Mouse (Mus musculus) stomach, postnatal 0 days (tissue): ENCODE data around the gene Tpcn1. TPM values are rescaled to one million over a fixed set of nuclear protein-coding genes. Genes with fewer than 3 reads are reported as not detected.
A peak's percentile ranks its signal among the peaks of the same experiment; 100 is the strongest.

Source experiments
- ATAC-seq: fragments of 200-750 bp; cut with Nextera tagmentation; 2 replicates; pipeline ENCODE4 v1.8.0; 2017; ENCODE audit not compliant: low FRiP score, low TSS enrichment
- DNase-seq: peaks from one replicate; pipeline ENCODE4 v3.0.0-alpha.2; 2016; ENCODE audit warnings: low spot score
- H3K27ac ChIP-seq: fragments of 300-500 bp; sonication (generic); replicated peaks from 2 replicates; pipeline ENCODE4 v1.5.1; 2014; ENCODE audit warnings: mild to moderate bottlenecking, control low read depth
- H3K27me3 ChIP-seq: fragments of 300-500 bp; sonication (generic); 2 replicates; pipeline ENCODE4 v1.6.1; 2014; ENCODE audit warnings: low read length; ENCODE audit not compliant: control insufficient read depth, insufficient read depth
- H3K36me3 ChIP-seq: fragments of 300-500 bp; sonication (generic); 2 replicates; pipeline ENCODE4 v1.6.1; 2014; ENCODE audit warnings: low read length, mixed read lengths; ENCODE audit not compliant: control insufficient read depth, insufficient read depth
- H3K4me1 ChIP-seq: fragments of 300-500 bp; sonication (generic); replicated peaks from 2 replicates; pipeline ENCODE4 v1.6.1; 2014; ENCODE audit warnings: antibody characterized with exemption; ENCODE audit not compliant: control insufficient read depth, insufficient read depth
- H3K4me2 ChIP-seq: fragments of 300-500 bp; sonication (generic); replicated peaks from 2 replicates; pipeline ENCODE4 v1.6.1; 2014; ENCODE audit warnings: low read depth, mild to moderate bottlenecking, control low read depth, moderate library complexity
- H3K4me3 ChIP-seq: fragments of 300-500 bp; sonication (generic); 2 replicates; pipeline ENCODE4 v1.5.1; 2014; ENCODE audit warnings: low read depth, low read length, control low read depth
- H3K9ac ChIP-seq: fragments of 300-500 bp; sonication (generic); 2 replicates; pipeline ENCODE4 v1.6.1; 2014; ENCODE audit warnings: mild to moderate bottlenecking, low read length, control low read depth, mixed read lengths
- H3K9me3 ChIP-seq: fragments of 300-500 bp; sonication (generic); 2 replicates; pipeline ENCODE4 v1.6.1; 2016; ENCODE audit warnings: low read length; ENCODE audit not compliant: control insufficient read depth
- CTCF ChIP-seq: IDR thresholded peaks from 2 replicates; pipeline ENCODE4 v1.5.1; 2016; ENCODE audit warnings: antibody characterized with exemption, low read depth, mild to moderate bottlenecking, moderate library complexity
- EP300 ChIP-seq: optimal IDR thresholded peaks from 2 replicates; pipeline ENCODE3; 2016; ENCODE audit warnings: antibody characterized with exemption
- WGBS: fragments of 180-500 bp; shearing (Covaris S2); extraction: QIAGEN DNeasy Blood & Tissue Kit; methylation state at CpG from one replicate; pipeline ENCODE4 v1.1.7; 2014; 5-methylcytosine and 5-hydroxymethylcytosine counted together
- polyA plus RNA-seq: library from polyadenylated mRNA; unstranded; fragments of >200 nt; fragmentation: Nextera tagmentation; extraction: Ambion mirVana; gene quantifications from 2 replicates; pipeline ENCODE4 v1.2.1, GENCODE M21; 2015

Tpcn1 gene
- polyA plus RNA-seq, 1 experiment from 2014 or later, result 12.7 TPM

DNA sequence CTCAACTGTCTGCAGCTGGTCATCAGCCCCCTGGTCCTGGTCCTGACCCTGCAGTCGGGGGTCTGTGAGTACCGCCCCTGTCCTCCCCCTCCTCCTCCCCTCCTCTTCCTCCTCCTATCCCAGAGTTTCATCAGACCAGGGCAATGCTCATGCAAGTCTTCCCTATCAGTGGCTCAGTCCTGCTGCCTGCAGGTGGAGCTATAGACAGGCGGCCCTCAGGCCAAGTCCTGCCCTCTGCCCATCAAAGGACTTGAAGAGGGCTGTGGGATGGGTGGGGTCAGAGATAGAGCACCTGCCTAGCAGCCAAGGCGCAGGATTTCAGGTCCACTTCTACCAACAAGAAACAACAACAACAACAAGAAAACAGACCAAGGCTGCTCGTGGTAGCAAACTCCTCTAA, 62.7 kb downstream of the Tpcn1 start:
- Histone ChIP-seq H3K36me3 (peaks cover 2% of the 10 kb centered on the region; the same call in 1 of the 2 replicates), H3K27me3 (no peaks in the 10 kb centered on the region), H3K9ac (no peak overlapping the region), H3K4me2 (no peak overlapping the region), H3K27ac (no peak overlapping the region), H3K4me3 (no peak overlapping the region), H3K4me1 (no peaks in the 10 kb centered on the region), H3K9me3 (no peaks in the 10 kb centered on the region)
- TF ChIP-seq CTCF (peak; percentile 76), EP300 (no peak)
- DNase-seq, result peak; percentile 41
- ATAC-seq, result no peak; the same call in 1 of the 2 replicates
- WGBS, result 52% methylated on average over 5 of the region's 5 CpGs

- no peak overlapping the region for H3K4me2 ChIP-seq
- TF ChIP-seq CTCF (no peak), EP300 (no peak)
- H3K9ac ChIP-seq, result no peak overlapping the region
- DNase-seq, result no peak
- no peak overlapping the region for H3K27ac ChIP-seq
- H3K27me3 ChIP-seq, result no peaks in the 10 kb centered on the region
- no peak overlapping the region for H3K4me3 ChIP-seq
- WGBS, result 93% methylated on average over 2 of the region's 2 CpGs
- no peaks in the 10 kb centered on the region for H3K4me1 ChIP-seq
- H3K9me3 ChIP-seq, result no peaks in the 10 kb centered on the region
- H3K36me3 ChIP-seq, result peaks cover 2% of the 10 kb centered on the region; the same call in 1 of the 2 replicates
- ATAC-seq, result peak; percentile 64; the same call in 1 of the 2 replicates
Observed at GRCm38 (mm10) chr5:120524736-120525135, 63.7 kb downstream of the Tpcn1 start.

- no peaks in the 10 kb centered on the region for H3K27me3 ChIP-seq
- no peaks in the 10 kb centered on the region for H3K9me3 ChIP-seq
- no peak overlapping the region for H3K4me3 ChIP-seq
- 75% methylated on average over 3 of the region's 3 CpGs for WGBS
- H3K4me1 ChIP-seq, result no peaks in the 10 kb centered on the region
- no peak overlapping the region for H3K4me2 ChIP-seq
- H3K27ac ChIP-seq, result no peak overlapping the region
- peak; percentile 71 for TF ChIP-seq CTCF
- TF ChIP-seq EP300, result no peak
- DNase-seq, result peak; percentile 42
- peaks cover 2% of the 10 kb centered on the region; the same call in 1 of the 2 replicates for H3K36me3 ChIP-seq
- no peak for ATAC-seq
- H3K9ac ChIP-seq, result no peak overlapping the region
Observed at GRCm38 (mm10) chr5:120522649-120523048, 65.8 kb downstream of the Tpcn1 start.

GRCm38 (mm10) chr5:120517552-120517951, 70.9 kb downstream of the Tpcn1 start:
- ATAC-seq (peak; percentile 48; the same call in 1 of the 2 replicates), DNase-seq (no peak)
- H3K9ac ChIP-seq, result no peak overlapping the region
- no peaks in the 10 kb centered on the region; the same call in 1 of the 2 replicates for H3K36me3 ChIP-seq
- peaks cover 2% of the 10 kb centered on the region; the same call in 1 of the 2 replicates for H3K4me1 ChIP-seq
- no peaks in the 10 kb centered on the region for H3K27me3 ChIP-seq
- no peak overlapping the region for H3K4me3 ChIP-seq
- H3K9me3 ChIP-seq, result no peaks in the 10 kb centered on the region
- TF ChIP-seq CTCF (no peak), EP300 (no peak)
- peak overlapping the region; percentile 67; the same call in 1 of the 2 replicates for H3K27ac ChIP-seq
- no peak overlapping the region for H3K4me2 ChIP-seq
- 42% methylated on average over 9 of the region's 9 CpGs for WGBS

GRCm38 (mm10) chr5:120516221-120516984, 72.1 kb downstream of the Tpcn1 start:
- Histone ChIP-seq H3K27ac (peak overlapping the region; percentile 67), H3K4me3 (no peak overlapping the region), H3K4me1 (peaks cover 2% of the 10 kb centered on the region; the same call in 1 of the 2 replicates), H3K27me3 (no peaks in the 10 kb centered on the region), H3K9me3 (no peaks in the 10 kb centered on the region), H3K4me2 (no peak overlapping the region), H3K36me3 (no peaks in the 10 kb centered on the region), H3K9ac (no peak overlapping the region)
- ATAC-seq (peak; percentile 11; the same call in 1 of the 2 replicates), DNase-seq (no peak)
- WGBS, result 45% methylated on average over 15 of the region's 15 CpGs
- TF ChIP-seq EP300 (no peak), CTCF (no peak)

DNA sequence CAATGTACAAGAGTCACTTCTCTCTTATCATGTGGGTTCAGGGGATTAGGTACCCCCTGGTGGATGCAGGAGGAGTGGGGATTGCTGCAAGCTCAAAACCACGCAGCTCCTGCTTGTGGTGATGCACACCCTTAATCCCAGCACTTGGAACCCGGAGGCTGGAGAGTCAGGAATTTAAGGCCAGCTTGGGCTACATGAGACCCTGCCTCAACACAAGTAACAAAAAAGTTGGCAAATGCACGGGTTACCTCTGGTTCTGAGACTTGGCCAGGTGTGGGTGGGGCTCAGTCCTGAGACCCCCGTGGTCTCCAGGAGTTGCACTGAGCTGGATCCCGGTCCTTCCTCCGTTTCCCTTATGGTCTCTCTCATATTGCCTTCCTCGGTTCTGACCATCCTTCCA, 73.0 kb downstream of the Tpcn1 start:
- H3K9me3 ChIP-seq, result no peaks in the 10 kb centered on the region
- DNase-seq, result no peak
- H3K36me3 ChIP-seq, result no peaks in the 10 kb centered on the region
- TF ChIP-seq CTCF (peak; percentile 36), EP300 (no peak)
- H3K27ac ChIP-seq, result no peak overlapping the region; the same call in 1 of the 2 replicates
- no peak overlapping the region for H3K4me2 ChIP-seq
- H3K4me3 ChIP-seq, result no peak overlapping the region
- no peak overlapping the region for H3K9ac ChIP-seq
- peaks cover 2% of the 10 kb centered on the region; the same call in 1 of the 2 replicates for H3K4me1 ChIP-seq
- no peaks in the 10 kb centered on the region for H3K27me3 ChIP-seq
- WGBS, result 65% methylated on average over 7 of the region's 7 CpGs
- ATAC-seq, result no peak
